Mouse (Mus musculus): ENCODE measurements around the gene AC124502.3. TPM values are rescaled to one million over a fixed set of nuclear protein-coding genes. Genes with fewer than 3 reads are reported as not detected.
A peak's percentile ranks its signal among the peaks of the same experiment; 100 is the strongest.
"Not testable (repeated sequence)": the region's sequence is repeated elsewhere in the genome, so short reads cannot be mapped to it uniquely, and the experiment has no call there.

AC124502.3 gene
- total and polyA plus RNA-seq, 2 experiments from 2014 or later = 2.0 to 3.0 TPM

DNA sequence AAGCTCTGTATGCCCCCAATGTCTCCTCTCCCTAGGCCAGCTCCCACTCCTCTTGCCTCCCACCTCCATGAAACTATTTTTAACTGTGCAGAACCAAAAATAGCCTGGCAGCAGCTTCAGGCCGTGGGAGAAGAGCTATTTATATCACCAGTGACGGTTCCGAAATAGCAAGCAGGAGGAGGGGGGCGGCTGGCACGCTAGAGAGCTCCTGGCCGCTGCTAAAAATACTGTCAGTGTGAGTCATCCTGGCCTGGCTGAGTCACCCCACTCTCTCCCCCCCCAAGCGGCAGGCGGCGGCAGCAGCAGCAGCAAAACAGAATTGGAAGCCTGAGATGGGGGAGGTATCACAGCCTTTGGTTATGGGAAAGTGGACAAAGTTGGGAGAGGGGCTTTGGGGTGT, 45.8 kb upstream of the AC124502.3 start:
- peak; percentile 80 for DNase-seq
- peak overlapping the region; percentile 45 for H3K27ac ChIP-seq (ENCODE audit: low read depth, low read length)

DNA sequence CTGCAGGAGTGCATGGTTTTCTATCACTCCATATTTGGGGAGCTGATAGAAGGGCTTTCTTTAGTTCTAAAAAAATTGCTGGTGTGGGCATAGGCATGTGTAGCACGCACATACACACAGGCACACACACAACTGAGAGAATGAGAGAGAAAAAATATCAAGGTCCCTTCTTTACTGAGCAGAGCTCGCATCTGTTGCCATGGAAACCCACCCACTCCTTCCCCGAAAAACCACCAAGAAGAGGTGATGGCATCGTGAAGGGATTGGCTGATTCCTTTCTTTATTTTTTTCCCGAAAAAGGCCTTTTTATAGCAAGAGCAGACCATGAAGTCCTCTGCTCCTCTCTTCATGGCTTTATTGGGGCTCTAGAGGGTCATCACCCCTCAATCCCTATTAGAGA, 44.6 kb upstream of the AC124502.3 start:
- H3K4me1 ChIP-seq (ENCODE audit: insufficient read depth) = peaks cover 31% of the 10 kb centered on the region
- TF ChIP-seq CTCF (IDR thresholded peaks at IDR 0.05; ENCODE audit: low read depth) = no peak
- no peak overlapping the region for H3K4me3 ChIP-seq (ENCODE audit: low read depth, low read length)
- WGBS = 23% methylated on average over 5 of the region's 5 CpGs
- peak overlapping the region; percentile 26; the same call in 1 of the 2 replicates for H3K9ac ChIP-seq
- peak; percentile 66; the same call in 1 of the 2 replicates for ATAC-seq
- no peaks in the 10 kb centered on the region for H3K36me3 ChIP-seq (ENCODE audit: insufficient read depth)
- peak; percentile 84 for DNase-seq
- no peaks in the 10 kb centered on the region for H3K9me3 ChIP-seq (ENCODE audit: low read length)
- no peaks in the 10 kb centered on the region for H3K27me3 ChIP-seq (ENCODE audit: insufficient read depth, low read length)
- H3K4me2 ChIP-seq (ENCODE audit: low read depth) = peak overlapping the region; percentile 18
- H3K27ac ChIP-seq (ENCODE audit: low read depth, low read length) = peak overlapping the region; percentile 76

More for the DNA sequence above, 45.8 kb upstream of the AC124502.3 start:
- no peaks in the 10 kb centered on the region for H3K27me3 ChIP-seq (ENCODE audit: insufficient read depth, low read length)
- peaks cover 32% of the 10 kb centered on the region for H3K4me1 ChIP-seq (ENCODE audit: insufficient read depth)
- H3K36me3 ChIP-seq (ENCODE audit: insufficient read depth) = no peaks in the 10 kb centered on the region
- peak overlapping the region; percentile 18 for H3K4me2 ChIP-seq (ENCODE audit: low read depth)
- 2% methylated on average over 9 of the region's 9 CpGs for WGBS
- peak; percentile 54 for ATAC-seq
- TF ChIP-seq CTCF (IDR thresholded peaks at IDR 0.05; ENCODE audit: low read depth) = peak; percentile 45
- no peak overlapping the region for H3K9ac ChIP-seq
- H3K4me3 ChIP-seq (ENCODE audit: low read depth, low read length) = no peak overlapping the region
- no peaks in the 10 kb centered on the region for H3K9me3 ChIP-seq (ENCODE audit: low read length)

DNA sequence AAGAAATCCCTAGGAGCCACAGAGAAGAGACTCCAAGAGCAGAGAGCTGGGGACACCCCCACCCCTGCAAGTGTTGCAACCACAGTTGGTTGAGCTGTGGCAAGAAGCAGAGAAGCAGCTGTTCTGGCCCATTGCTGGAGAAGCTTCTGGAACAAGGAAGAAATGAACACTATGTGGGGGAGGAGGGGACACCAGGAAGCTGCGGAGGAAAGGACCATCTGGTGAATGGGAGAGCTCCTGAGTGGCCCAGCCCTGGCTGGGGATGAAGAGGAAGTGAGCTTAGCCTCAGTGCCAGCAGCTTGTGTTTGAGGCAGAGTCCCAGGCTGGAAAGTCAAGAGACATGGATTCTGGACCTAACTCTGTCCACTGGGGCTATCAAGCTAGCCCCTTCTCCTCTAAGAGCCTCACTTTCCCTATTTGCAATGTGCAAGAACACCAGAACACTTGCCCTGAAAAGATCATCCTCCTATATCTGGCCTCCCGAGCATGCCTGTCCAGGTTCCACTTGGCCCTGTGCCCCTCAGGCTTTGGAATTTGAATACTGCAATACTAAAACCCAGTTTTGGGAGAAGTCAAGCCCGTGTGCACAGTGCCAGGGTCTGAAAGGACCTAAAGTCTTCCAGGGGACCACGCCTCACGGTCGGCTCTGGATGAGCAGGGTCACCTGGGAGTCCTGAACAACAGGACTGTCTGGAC, 39.1 kb upstream of the AC124502.3 start:
- ATAC-seq (no peak), DNase-seq (no peak)
- Histone ChIP-seq H3K27ac (ENCODE audit: low read depth, low read length) (no peak overlapping the region), H3K27me3 (ENCODE audit: insufficient read depth, low read length) (no peaks in the 10 kb centered on the region; the same call in 1 of the 2 replicates), H3K36me3 (ENCODE audit: insufficient read depth) (no peaks in the 10 kb centered on the region), H3K4me3 (ENCODE audit: low read depth, low read length) (0 out of 2 replicates have a peak overlapping the region, but pooled peaks have one; percentile 3), H3K4me2 (ENCODE audit: low read depth) (peak overlapping the region; percentile 15; the same call in 1 of the 2 replicates), H3K9ac (no peak overlapping the region), H3K9me3 (ENCODE audit: low read length) (no peaks in the 10 kb centered on the region), H3K4me1 (ENCODE audit: insufficient read depth) (peaks cover 17% of the 10 kb centered on the region)
- 66% methylated on average over 6 of the region's 6 CpGs for WGBS
- TF ChIP-seq CTCF (IDR thresholded peaks at IDR 0.05; ENCODE audit: low read depth) = no peak

DNA sequence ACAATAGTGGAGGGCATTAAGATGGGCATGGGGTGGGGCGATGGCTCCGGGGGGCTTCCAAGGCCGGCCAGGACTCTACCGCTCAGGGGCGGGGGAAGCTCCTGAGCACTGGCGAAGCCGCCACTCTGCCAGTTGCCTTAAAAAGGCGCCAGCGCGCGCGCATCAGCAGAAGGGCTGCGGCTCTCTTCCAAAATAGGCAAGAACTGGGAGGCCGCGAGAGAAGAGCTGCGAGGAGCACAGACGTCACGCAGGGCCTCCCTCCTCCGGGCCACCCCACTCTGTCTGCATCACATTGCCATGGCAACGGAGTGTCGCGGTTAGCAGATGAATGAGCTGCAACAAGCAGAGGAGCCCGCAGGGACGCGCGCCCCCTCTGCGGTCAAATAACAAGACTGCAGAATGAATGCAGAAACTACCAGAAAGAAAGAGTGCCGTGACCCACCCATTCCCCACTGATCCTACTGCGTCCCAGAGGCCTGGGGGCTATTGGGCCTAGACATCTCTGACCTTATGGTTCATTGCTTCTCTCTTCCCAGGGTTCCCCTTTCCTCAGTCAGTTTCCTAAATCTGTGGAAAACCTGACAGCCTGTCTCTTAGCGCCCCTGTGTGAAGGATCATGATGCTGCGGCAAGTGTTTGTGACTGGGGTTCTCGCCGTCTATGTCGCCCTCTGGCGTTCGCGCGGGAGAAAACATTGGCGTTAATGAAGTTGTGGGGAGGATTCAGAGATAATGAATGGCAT, 36.9 kb upstream of the AC124502.3 start:
- Histone ChIP-seq H3K4me2 (ENCODE audit: low read depth) (peak overlapping the region; percentile 63), H3K4me1 (ENCODE audit: insufficient read depth) (peaks cover 10% of the 10 kb centered on the region), H3K27me3 (ENCODE audit: insufficient read depth, low read length) (no peaks in the 10 kb centered on the region; the same call in 1 of the 2 replicates), H3K27ac (ENCODE audit: low read depth, low read length) (peak overlapping the region; percentile 93), H3K36me3 (ENCODE audit: insufficient read depth) (no peaks in the 10 kb centered on the region), H3K4me3 (ENCODE audit: low read depth, low read length) (peak overlapping the region; percentile 29), H3K9ac (peak overlapping the region; percentile 51), H3K9me3 (ENCODE audit: low read length) (no peaks in the 10 kb centered on the region)
- ATAC-seq = peak; percentile 99
- peak; percentile 98 for DNase-seq
- peak; percentile 96 for TF ChIP-seq CTCF (IDR thresholded peaks at IDR 0.05; ENCODE audit: low read depth)
- 1% methylated on average over 39 of the region's 39 CpGs for WGBS

DNA sequence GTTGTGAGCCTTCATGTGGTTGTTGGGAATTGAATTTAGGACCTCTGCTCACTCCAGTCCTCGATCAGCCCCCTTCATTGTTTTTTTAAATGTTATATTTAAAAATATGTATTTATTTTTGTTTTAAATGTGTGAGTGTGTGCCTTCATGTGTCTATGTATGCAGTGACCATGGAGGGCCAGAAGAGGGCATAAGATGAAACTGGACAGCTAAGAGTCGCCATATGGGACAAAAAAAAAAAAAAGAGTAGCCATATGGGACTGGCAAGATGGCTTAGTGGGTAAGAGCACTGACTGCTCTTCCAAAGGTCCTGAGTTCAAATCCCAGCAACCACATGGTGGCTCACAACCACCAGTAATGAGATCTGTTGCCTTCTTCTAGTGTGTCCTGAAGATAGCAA, 35.0 kb upstream of the AC124502.3 start:
- H3K4me2 ChIP-seq (ENCODE audit: low read depth); H3K27me3 ChIP-seq (ENCODE audit: insufficient read depth, low read length); H3K27ac ChIP-seq (ENCODE audit: low read depth, low read length); ATAC-seq; H3K4me3 ChIP-seq (ENCODE audit: low read depth, low read length); H3K4me1 ChIP-seq (ENCODE audit: insufficient read depth); DNase-seq; H3K9me3 ChIP-seq (ENCODE audit: low read length); H3K36me3 ChIP-seq (ENCODE audit: insufficient read depth); H3K9ac ChIP-seq: not testable (repeated sequence)
- WGBS = 63% methylated on average over 2 of the region's 2 CpGs

DNA sequence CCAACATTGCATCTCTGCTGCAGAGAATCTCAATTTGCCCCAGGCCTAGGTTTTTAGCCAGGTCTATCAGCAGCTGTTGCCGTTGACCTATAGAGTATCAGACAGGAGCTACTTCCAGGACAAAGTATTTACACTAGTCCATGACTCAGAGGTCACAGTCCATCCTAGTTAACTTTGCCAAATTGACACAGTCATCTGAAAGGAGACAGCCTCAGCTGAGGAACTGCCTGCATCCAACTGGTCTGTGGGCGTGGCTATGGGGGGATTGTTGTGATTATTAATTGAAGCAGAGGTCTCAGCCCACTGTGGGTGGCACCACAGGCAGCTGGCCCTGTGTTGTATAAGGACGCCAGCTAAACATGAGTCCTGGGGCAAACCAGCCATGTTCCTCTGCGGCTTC, 33.8 kb upstream of the AC124502.3 start:
- no peak overlapping the region for H3K4me2 ChIP-seq (ENCODE audit: low read depth)
- 63% methylated on average over 4 of the region's 4 CpGs for WGBS

DNA sequence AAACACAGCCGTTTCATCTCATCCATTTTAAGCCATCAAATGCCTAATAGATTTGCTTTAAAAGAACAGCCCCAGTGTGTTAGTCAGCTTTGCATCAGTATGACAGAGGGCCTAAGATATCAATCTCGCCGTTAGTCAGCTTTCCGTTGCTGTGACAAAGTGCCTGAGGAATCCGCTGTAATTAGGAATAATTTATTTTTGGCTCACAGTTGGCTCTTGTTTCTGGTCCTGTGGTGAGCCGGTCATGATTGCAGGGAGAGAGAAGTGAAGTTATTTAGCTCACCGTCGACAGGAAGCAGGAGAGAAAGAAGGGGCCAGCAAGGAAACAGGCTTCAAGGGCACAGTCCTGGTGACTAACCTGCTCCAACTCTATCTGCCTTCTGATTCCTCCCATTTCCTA, 25.6 kb upstream of the AC124502.3 start:
- Histone ChIP-seq H3K36me3 (ENCODE audit: insufficient read depth) (no peaks in the 10 kb centered on the region), H3K4me3 (ENCODE audit: low read depth, low read length) (no peak overlapping the region), H3K4me2 (ENCODE audit: low read depth) (no peak overlapping the region), H3K27me3 (ENCODE audit: insufficient read depth, low read length) (no peaks in the 10 kb centered on the region), H3K9me3 (ENCODE audit: low read length) (no peaks in the 10 kb centered on the region), H3K4me1 (ENCODE audit: insufficient read depth) (no peaks in the 10 kb centered on the region), H3K27ac (ENCODE audit: low read depth, low read length) (no peak overlapping the region), H3K9ac (no peak overlapping the region)
- DNase-seq (no peak), ATAC-seq (no peak)
- 56% methylated on average over 8 of the region's 8 CpGs for WGBS
- TF ChIP-seq CTCF (IDR thresholded peaks at IDR 0.05; ENCODE audit: low read depth) = no peak

More for the DNA sequence above, 33.8 kb upstream of the AC124502.3 start:
- ATAC-seq (no peak), DNase-seq (no peak)
- H3K9ac ChIP-seq = no peak overlapping the region
- no peaks in the 10 kb centered on the region for H3K36me3 ChIP-seq (ENCODE audit: insufficient read depth)
- no peak for TF ChIP-seq CTCF (IDR thresholded peaks at IDR 0.05; ENCODE audit: low read depth)
- no peaks in the 10 kb centered on the region for H3K9me3 ChIP-seq (ENCODE audit: low read length)
- H3K4me3 ChIP-seq (ENCODE audit: low read depth, low read length) = no peak overlapping the region
- no peaks in the 10 kb centered on the region; the same call in 1 of the 2 replicates for H3K27me3 ChIP-seq (ENCODE audit: insufficient read depth, low read length)
- peaks cover 5% of the 10 kb centered on the region; the same call in 1 of the 2 replicates for H3K4me1 ChIP-seq (ENCODE audit: insufficient read depth)
- no peak overlapping the region for H3K27ac ChIP-seq (ENCODE audit: low read depth, low read length)
